Mouse (Mus musculus) naive thymus-derived CD4-positive, alpha-beta T cell, adult 5 months (primary cell): ENCODE measurements around the gene Lrtm1. TPM values are rescaled to one million over a fixed set of nuclear protein-coding genes. Genes with fewer than 3 reads are reported as not detected.

ENCODE experiments used
- polyA plus RNA-seq: library from polyadenylated mRNA; unstranded; fragments of 100-300 nt; shearing (Covaris generic); gene quantifications from one replicate; pipeline ENCODE4 v1.2.1, GENCODE M21; 2017

The Lrtm1 gene
- 0.06 TPM for polyA plus RNA-seq

GRCm38 (mm10) chr14:29017883-29018282, at the start of gene Lrtm1:
Gene Lrtm1 (plus strand): TSS chr14:29018208.

